Mouse (Mus musculus): Measurements from ENCODE around the gene Gm12216.

Gm12216 gene

DNA sequence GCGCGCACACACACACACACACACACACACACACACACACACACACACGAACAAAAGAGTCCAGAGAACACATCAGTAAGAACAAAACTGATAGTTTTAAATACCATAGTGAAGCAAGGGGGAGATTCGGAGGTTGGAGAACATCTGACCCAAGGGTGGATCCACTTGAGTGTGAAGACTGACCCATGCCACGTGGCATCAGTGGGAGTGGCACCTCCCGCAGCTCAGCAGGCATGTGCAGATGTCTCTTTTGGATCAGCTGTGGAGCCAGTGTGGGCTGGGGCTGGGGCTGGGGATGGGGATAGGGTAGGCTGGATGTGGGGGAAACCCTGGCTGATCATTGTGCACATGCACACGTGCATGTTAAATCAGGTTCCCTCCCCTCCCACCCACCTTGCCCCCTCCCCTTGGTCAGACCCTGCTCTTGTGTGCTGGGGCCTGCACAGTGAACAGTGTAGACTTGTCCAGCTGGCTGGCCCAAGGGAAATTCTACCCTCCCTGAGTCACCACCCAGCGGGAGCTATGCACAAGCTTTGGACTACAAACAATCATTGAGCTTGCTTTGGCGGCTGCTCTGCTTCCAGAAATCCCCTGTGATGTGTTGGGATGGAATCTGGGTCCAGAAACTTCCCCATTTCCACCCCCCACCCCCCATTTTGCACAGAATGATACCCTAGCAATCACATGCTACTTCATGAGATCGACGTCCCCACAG, 37.7 kb downstream of the Gm12216 start:
- no peak for DNase-seq (ENCODE audit: low spot score)

DNA sequence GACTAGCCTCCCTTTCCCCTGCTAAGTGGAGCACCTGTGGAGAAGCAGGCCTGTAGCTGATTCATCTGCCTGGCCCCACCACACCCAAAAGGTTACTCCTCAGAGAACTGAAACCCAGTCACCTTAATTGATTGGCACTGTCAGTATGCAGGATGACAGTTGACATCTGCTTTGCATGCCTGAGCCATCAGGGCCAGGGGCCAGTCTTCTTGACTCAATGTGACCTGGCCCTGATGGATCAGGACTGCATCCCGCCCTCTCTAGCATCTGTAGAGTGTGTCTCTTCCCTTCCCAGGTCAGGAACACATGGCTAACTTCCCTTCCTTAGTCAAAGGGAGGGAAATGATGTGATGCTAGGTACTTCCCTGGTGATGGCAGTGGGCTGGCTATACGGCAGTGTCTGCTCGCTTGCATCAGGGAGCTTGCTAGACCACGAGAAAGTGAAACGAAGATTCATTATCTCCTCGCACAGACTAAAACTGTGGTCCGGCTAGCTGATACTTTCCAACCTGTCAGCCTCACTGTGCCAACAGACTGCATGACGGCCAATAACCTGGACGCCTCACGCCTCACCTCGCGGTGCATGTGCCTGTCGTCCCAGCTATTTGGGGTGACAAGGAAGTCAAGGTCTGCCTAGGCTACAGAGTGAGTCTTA, 38.4 kb downstream of the Gm12216 start:
- DNase-seq (ENCODE audit: low spot score), result no peak

DNA sequence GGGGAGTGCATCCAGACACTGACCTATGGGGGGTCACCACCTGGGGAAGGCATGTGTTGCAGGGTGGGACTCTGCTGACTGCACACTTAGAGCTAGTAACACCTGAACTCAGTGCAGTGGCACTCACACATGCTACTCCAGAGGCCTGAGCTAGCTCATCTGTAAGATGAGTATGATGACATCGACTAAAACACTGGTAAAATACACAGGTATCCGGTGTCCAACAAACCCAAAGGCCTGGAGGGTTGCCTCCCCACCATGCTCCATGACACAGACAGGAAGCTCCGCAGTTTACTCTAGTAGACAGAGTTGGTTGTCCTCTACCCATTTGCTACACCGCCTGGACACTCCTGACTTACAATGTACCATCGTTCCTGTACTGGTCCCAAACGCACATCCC, 39.5 kb downstream of the Gm12216 start:
- DNase-seq (ENCODE audit: low spot score), result no peak

DNA sequence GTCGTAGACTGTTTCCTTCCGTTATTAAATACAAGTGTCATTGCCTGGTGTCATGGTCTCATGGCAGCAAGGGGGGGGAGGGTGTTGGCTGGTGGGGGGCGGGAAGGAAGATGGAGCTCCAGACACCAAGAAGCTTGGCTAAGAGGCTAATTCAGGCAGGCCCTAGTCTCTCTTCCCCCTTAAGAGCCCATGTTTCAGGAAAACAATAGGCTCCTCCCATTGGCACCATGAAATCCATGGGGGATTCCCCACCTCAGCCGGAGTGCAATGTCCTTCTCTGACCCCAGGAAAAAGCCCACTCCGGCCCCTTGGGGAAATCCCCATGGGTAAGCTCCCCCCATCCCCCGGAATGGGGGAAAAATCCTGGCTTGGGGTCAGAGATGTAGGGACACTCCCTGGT, 40.3 kb downstream of the Gm12216 start:
- DNase-seq (ENCODE audit: low spot score), result no peak

DNA sequence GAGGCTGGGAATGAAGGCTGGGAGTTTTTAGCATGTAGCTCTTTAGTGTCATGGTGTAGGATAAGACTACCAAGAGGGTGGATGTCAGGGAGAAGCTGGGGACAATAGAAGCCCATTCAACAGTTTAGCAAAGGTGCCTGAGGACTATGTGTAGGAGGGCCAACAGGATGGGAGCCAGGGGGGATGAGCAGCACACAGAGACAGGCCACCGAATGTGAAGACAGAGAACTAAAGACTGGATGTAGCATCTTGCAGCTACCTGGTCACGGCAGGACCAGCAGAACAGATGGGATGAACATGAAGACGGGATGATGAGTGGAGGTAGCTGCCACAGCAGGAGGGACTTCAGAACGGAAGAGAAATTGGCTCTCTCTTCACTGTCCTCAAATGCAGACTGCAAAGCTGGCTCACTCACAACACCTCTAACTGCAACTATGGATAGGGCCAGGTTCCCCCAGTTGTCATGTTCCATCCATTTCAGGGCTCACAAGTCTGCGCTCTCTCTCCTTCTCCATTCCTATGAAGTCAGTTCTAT, 42.1 kb downstream of the Gm12216 start:
- DNase-seq (ENCODE audit: low spot score), result no peak

DNA sequence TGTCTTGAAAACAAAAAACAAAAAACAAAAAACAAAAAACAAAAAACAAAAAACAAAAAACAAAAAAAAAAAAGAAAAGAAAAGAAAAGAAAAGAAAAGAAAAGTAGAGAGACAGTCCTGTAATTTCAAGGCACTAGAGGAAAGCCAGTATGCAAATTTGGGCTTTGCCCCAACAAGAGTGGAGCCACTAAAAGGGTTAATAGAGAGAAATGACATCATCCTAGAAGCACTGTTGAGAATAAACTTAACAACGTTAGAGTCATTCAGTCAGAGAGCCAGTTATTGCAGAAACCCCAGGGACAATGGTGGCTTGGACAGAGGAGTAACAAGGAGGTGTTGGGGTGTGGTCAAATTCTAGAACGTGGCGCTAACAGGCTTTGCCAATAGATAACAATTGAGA, 44.2 kb downstream of the Gm12216 start:
- no peak for DNase-seq (ENCODE audit: low spot score)

DNA sequence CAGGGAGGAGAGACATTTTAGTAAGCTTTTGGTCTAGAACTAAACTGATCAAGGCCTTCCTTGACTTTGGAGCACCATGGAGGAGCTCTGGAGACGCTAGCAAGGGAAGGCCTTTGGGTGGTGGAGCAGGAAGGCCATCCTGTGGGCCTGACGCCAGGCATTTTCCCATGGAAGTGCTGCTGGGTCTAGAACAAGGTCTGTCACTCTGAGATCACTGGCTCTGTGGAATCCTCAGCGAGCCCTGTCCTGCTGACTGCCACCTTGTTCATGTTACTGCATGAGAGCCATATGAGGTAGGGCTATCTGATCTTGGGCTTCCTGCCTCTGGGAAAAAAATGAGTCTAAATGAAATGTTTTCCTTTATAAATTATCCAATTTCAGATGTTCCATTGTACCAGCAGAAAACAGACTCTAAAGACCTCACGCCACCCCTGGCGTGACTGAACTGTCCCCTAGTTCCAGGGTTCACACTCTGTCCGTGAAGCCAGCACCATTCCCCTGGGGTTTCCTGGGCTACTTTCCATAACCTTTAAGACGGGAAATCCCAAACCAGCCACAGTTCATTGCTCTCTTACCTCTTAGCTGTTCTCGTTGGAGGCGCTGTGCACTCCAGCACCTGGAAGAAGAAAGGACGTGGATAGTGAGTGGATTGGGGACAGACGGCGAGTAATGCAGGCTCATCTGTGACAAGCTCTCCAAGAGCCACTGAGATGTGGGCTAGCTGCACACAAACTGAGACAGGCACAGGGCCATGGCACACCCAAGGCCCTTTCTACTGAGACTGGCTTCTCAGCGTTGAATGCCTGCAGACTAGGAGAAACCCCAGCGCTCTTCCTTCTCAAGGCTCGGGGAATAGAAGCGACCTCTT, 45.8 kb downstream of the Gm12216 start:
- DNase-seq (ENCODE audit: low spot score), result no peak

DNA sequence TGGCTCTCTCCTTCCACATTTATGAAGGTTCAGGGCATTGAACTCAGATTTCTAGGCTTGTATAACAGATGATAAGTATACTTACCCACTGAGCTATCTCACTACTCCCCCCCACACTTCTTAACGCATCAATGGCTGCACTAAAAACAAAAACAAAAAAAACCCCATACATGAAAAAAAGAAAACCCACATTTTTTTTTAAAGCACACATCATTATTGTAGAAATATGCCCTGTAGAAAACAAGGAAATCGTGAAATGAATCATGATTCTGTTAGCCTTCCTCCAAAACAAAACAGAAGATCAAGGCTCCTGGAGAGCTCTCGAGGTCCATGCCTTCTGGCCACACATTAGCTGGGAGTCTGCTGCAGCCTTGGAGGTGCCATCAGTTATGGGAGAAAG, 47.7 kb downstream of the Gm12216 start:
- DNase-seq (ENCODE audit: low spot score), result no peak

DNA sequence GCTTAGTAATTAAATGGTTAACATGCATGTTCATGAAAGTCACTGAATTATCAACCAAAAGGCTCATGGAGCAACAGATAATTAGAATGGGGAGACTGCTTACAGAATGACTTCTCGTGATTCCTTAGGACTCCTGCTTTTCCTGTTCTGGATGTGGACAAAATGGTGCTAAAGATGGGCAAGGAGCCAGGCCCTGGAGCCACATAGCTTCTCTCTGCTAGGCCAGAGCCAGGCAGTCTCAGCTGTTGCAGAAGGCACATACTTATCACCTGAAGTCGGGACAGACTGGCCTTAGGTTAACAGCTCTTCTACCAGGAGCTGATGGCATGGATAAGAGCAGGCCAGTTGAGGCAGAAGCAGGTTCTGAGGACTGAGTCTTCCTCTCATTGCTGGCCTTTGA, 48.3 kb downstream of the Gm12216 start:
- DNase-seq (ENCODE audit: low spot score), result no peak

DNA sequence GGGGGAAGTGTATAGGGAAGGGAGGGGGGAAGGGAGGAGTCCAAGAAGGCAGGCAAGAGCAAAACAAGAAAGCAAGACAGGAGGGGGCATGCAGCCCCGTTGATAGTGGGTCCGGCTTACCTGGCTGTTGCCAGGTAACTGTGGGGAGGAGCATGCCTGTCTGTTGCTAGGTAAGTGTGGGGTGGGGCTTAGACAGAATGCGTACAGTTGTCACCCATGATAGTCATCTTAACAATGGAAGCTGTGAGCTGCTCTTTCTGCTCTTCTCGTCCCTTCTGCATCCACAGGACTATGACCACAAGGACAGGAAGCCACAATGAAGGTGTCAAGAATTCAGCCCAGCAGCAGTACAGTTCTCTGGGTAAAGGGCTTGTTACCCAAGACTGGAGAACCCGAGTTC, 48.9 kb downstream of the Gm12216 start:
- no peak for DNase-seq (ENCODE audit: low spot score)

DNA sequence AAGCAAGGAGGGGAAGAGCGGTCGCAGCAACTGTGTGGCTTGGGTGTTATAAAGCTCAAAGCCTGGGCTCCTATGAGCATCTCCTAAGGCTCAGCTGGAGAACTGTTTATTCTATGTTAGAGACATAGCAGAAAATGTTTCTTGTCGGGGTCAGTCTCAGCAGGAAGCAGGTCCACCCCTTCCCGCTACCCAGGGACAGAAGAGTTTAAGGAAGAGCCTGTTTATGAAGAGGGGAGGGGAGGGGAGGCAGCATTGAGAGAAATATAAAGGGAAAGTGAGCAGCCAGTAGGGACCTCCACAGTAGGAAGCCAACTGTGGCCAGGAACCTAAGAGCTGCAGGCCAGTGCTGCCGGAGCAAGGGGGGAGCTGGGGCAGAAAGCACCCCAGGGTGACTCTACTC, 49.7 kb downstream of the Gm12216 start:
- DNase-seq (ENCODE audit: low spot score), result no peak

DNA sequence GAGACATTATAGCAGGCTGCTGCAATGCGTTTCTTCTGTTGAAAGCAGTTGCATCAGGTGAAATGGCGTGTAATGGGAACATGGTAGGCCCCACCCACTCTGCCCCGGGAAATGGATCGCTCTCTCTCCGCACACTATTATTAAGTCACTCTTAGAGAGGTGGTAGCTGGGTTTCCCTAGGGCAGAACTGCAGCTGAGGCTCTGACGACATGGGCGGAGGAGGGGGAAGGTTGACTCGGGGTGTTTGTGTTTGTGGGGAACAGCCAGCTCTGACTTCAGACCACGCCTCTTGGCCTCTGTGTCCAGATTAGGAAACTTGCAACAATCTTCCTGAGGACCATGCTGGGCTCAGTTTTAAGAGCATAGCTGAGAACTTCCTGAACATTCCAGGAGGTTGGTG, 53.3 kb downstream of the Gm12216 start:
- no peak for DNase-seq (ENCODE audit: low spot score)

DNA sequence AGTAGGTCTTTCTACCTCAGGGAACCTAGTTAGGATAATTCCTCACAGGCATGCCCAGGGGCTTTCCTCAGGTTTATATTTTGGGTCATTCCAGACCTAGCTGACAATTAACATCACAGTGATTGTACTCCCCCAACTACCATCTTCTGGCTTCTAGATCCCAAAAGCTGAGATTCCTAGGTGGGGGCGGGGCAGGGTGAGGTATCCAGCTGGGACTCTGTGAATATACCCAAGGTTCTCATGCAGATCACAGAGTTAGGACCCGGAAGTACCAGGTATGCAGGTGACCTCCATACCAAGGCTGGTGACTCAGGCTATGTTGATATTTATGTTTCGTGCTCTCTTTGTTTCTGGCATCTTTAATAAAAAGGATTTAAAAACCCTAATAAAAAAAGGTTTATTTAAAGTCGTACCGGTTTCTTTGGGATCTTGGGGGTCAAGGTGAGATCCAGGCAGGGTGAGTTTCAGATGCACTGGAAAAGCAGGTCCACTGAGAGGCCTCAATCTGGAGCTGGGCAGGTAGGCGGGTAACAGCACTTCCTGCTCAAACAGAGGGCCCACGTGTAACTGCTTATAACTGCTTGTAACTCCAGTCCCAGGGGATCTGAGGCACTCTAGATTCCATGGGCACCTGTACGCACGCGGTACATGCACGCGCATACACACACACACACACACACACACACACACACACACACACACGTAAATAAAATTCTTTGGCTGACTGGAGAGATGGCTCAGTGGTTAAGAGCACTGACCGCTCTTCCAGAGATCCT, 54.3 kb downstream of the Gm12216 start:
- DNase-seq (ENCODE audit: low spot score), result no peak

DNA sequence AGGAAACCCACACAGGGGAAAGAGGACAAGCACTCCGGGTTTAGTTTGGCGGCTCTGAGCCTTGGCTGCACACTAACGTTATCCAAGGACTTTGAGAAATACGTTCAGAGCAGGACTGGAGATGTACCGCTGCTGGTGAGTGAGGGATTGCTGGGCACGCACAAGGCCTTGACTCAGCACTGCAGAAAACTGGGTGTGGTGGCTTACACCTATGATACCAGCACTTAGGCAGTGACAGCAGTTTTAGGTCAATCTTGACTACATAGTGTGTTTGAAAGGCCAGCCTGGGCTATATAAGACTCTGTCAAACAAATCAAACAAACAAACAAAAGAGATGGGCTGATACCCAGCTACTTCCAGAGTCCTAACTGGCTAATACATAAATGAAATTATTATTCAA, 55.6 kb downstream of the Gm12216 start:
- no peak for DNase-seq (ENCODE audit: low spot score)

DNA sequence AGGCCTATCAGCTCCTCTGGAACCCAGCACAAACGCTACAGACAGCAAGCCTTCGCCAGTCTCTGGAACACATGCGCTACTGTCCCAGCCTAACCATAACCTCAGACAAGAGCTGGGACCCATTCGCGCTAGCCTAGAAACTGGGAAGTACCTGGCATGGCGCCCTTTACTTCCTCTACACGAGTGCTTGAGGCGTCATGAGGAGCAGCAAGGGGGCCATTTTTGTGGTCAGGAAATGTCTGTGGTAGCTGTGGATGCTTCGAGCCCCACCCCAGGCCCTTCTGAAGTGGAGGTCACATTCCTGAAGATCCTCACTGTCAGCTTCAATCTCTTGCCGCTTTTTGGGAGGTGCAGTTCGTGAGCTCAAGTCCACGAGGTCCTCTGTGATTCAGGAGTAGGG, 56.0 kb downstream of the Gm12216 start:
- DNase-seq (ENCODE audit: low spot score), result no peak

DNA sequence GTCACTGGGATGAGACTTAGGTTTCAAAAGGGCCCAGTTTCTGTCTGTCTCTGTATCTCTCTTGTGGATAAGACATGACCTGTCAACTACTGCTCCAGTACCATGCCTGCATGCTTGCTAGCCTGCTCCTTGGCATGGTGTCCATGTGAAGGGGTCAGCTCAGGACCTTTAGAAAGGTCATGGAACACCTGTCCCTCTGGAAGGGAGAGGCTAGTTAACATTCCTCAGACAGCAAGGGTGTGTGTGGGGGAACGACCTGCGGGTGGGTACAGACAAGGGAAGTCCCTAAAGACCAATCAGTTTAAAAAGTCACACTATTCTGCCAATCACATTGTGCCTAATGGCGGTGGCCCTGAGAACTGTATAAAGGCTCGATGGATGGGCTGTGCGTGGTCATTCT, 58.1 kb downstream of the Gm12216 start:
- no peak for DNase-seq (ENCODE audit: low spot score)

DNA sequence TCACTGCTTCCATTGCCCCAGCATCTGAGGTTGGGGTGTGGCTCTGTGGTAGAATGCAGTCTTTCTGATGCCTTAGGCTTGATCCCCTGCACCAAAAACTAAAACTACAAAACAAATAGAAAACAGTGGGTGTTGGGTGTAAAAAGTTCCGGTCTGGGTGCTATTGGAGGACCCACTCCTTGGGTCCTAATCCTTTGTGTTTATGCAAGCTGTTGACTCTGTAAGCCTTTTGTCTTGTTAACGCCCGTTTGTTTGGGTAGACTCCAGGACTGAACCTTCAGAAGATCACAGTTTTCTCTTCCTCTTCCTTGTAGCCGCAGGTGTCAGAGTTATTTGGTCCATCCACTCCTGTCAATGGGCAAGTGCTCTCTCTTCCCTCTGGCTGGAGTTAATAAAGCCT, 59.0 kb downstream of the Gm12216 start:
- no peak for DNase-seq (ENCODE audit: low spot score)

DNA sequence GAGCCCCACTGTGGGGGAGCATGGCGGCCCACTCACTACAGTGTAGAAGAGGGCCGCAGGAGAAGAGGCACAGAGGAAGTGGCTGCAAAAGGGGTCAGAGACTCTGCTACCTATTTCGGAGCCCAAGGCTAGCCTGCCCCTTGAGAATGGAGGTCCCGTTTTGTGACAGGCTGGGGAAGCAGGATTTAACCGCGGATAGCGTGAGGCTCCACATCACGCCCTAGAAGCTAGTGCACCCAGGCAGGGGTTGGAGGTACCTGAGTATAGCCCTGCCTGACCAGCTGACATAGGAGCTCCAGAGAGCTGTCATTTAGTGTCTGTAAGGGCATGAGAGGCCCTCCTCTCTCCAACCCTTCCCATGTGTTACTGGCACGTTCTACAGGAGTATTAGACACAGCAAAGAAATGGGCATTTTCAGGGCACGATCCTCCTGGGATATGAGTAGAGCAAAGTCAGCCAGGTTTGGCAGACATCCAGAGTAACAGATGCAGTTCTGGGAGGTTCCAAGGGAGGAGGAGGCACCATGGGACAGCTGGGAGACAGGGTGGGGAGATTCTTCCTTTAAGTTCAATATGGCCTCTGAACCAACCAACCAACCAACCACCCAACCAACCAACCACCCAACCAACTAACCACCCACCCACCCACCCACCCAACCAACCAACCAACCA, 60.9 kb downstream of the Gm12216 start:
- no peak for DNase-seq (ENCODE audit: low spot score)

DNA sequence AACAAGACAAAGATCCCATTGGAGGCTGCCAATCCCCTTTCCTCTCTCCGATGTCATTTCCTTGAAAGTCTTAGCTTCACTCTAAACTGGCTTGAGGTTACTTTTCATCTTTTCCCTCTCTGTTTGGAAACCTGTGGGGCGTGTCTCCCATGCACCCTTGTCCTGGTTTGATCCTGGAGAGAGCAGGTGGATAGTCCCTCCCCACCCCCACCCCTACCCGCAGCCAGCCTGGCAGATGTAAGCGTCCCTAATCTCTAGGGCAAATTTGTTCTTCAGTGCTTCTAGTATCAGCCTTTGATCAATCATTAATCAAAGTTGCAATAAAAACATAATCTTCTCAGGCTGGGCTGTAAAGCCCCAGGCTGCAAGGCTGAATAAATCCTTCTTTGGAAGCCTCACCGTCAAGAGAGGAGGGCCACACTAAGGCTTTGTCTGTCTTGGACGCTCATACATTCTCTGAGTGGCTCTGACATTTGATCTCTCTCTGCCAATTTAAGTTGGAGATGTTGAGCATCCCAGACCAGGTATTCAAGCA, 61.6 kb downstream of the Gm12216 start:
- DNase-seq (ENCODE audit: low spot score), result no peak

DNA sequence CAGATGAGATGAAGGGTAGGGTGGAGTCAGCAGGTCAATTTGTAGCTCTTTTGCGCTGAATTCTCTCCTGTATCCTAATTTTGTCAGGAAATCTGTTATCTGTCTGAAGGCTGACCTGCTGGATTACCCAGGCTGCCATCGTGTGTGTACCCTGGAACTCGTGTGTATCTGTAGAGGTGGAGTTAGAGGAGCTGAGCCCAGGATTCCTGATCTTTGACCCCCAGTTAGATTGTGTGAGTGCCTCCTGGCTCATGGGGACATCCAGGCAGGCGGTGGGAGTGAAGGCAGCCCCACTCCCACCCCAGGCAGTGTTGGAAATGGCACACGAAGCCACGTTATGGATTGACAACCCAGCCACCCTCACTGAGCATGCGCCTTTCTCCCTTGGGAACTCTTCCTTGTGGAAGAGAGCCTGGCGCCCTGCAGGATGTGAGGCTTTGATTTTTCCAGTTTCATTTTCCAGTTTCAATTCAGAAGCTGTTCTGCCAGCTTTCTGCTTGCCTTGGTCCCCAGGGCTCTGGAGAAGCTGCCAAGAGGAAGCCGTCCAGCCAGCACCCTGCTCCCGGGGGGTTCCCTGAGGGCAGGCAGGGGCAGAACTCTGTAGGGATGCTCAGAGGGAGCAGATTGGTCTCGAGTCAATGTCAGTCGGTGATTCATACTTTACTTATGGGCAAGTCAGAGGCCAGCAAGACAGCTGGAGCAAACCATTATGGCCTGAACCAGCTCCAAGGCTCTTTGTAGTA, 62.5 kb downstream of the Gm12216 start:
- no peak for DNase-seq (ENCODE audit: low spot score)

DNA sequence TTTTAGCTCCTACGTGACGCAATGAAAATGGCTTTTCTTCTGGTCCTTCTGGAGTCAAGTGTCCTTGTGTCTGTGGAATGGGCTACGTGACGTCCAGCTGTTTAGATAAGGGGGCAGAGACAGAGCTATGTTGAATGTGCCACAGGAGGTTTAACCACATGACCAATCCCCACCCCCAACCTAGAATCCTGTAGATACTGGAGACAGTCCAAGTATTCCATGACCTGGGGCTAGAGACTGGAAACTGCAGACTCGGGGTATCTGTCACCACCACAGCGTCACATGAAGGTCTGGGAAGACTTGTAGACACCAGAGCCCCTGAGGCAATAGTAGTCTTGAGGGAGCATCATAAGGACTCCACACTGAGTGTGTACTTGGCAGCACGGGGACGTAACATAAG, 63.2 kb downstream of the Gm12216 start:
- DNase-seq (ENCODE audit: low spot score), result no peak
